Comparison of ENCODE assay signal across 15 mouse cellular contexts in the genomic region with DNA sequence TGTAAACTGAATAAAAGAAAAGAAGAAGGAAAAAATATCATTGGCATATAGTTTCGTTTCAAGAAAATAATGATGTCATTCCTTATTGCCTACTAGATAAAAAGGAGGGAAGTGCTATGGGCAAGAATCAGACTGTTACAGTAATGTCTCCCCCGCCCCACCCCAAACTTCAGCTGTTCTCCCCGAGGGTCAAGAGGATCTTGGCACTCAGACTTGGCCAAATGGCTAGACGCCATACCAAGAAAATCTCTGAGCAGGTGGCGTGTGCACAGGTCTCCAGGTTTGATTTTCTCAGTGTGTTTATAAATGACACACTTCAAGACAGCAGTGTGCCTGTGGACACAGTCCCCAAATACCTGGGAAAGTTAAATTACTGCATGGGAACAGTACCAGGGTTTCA.
"Had no signal": no experiment of that assay in that cellular context is flagged by ENCODE, and none has a peak within 500 bp of the region (broad histone marks: within the 10 kb centered on the region; RNA-seq: fewer than 3 reads in every experiment).

No protein-coding gene starts in this region.

- H3K4me2 ChIP-seq: limb, embryonic 12.5 days; liver, embryonic 13.5 days; lung, embryonic 15.5 days; midbrain, embryonic 12.5 days; neural tube, embryonic 13.5 days; stomach, embryonic 15.5 days had no signal

- ATAC-seq: liver, postnatal 0 days; midbrain, embryonic 16.5 days had no signal

- H3K4me1 ChIP-seq: limb, embryonic 12.5 days; liver, embryonic 13.5 days; lung, embryonic 15.5 days; midbrain, embryonic 12.5 days; neural tube, embryonic 13.5 days; stomach, embryonic 15.5 days had no signal

- H3K4me3 ChIP-seq: left cerebral cortex, adult 2 months; limb, embryonic 12.5 days; liver, embryonic 13.5 days; lung, embryonic 15.5 days; midbrain, embryonic 12.5 days; neural tube, embryonic 13.5 days; stomach, embryonic 15.5 days had no signal

- H3K27me3 ChIP-seq: limb, embryonic 12.5 days; liver, embryonic 13.5 days; lung, embryonic 15.5 days; midbrain, embryonic 12.5 days; neural tube, embryonic 13.5 days; stomach, embryonic 15.5 days had no signal

- H3K9ac ChIP-seq: limb, embryonic 12.5 days; liver, embryonic 13.5 days; liver, postnatal 0 days; lung, embryonic 15.5 days; midbrain, embryonic 12.5 days; neural tube, embryonic 13.5 days; stomach, embryonic 15.5 days had no signal

- DNase-seq: kidney, postnatal 14 days; liver; liver, embryonic 13.5 days; liver, postnatal 0 days; retina, postnatal 1 day; right cerebral cortex, postnatal 14 days; thymus, adult 2 months; thymus, postnatal 36 days had no signal

- H3K36me3 ChIP-seq: limb, embryonic 12.5 days; liver, embryonic 13.5 days; lung, embryonic 15.5 days; midbrain, embryonic 12.5 days; neural tube, embryonic 13.5 days; stomach, embryonic 15.5 days had no signal

- H3K9me3 ChIP-seq: limb, embryonic 12.5 days; liver, embryonic 13.5 days; lung, embryonic 15.5 days; midbrain, embryonic 12.5 days; neural tube, embryonic 13.5 days; stomach, embryonic 15.5 days had no signal

- H3K27ac ChIP-seq: left cerebral cortex, adult 2 months; limb, embryonic 12.5 days; liver, embryonic 13.5 days; lung, embryonic 15.5 days; midbrain, embryonic 12.5 days; neural tube, embryonic 13.5 days; stomach, embryonic 15.5 days had no signal
